21 mouse cellular contexts compared by ENCODE assay signal in genomic region chr15:79353690-79354305, GRCm38 (mm10). TPM values are rescaled to one million over a fixed set of nuclear protein-coding genes. Genes with fewer than 3 reads are reported as not detected.
DNase-seq lines count a peak whose midpoint lies in the region; ATAC-seq and TF ChIP-seq lines count a peak whose summit lies in the region.
"Had no signal": no experiment of that assay in that cellular context is flagged by ENCODE, and none has a peak within 500 bp of the region (broad histone marks: within the 10 kb centered on the region; RNA-seq: fewer than 3 reads in every experiment).

No protein-coding gene starts in this region.

- no peaks in the 10 kb centered on the region for H3K9me3 ChIP-seq in heart, embryonic 11.5 days (replicated peaks; ENCODE audit: control insufficient read depth, low read length)
- no peaks in the 10 kb centered on the region for H3K9me3 ChIP-seq in intestine, embryonic 16.5 days (ENCODE audit: control insufficient read depth, low read length)
- no peaks in the 10 kb centered on the region for H3K9me3 ChIP-seq in intestine, postnatal 0 days (ENCODE audit: control insufficient read depth)
- no peaks in the 10 kb centered on the region for H3K9me3 ChIP-seq in midbrain, embryonic 11.5 days (ENCODE audit: control insufficient read depth, low read length)
- no peaks in the 10 kb centered on the region for H3K9me3 ChIP-seq in midbrain, postnatal 0 days (ENCODE audit: low read length)
- H3K9me3 ChIP-seq in CH12.LX (replicated peaks; ENCODE audit: low read length): peaks cover 21% of the 10 kb centered on the region
- H3K9me3 ChIP-seq in kidney, embryonic 14.5 days (ENCODE audit: control insufficient read depth, low read length): no peaks in the 10 kb centered on the region

- peaks cover 25% of the 10 kb centered on the region for H3K79me2 ChIP-seq in CH12.LX (replicated peaks; ENCODE audit: control insufficient read depth, extremely low read depth, insufficient read depth, poor library complexity, severe bottlenecking)

- H3K4me1 ChIP-seq in heart, embryonic 11.5 days (ENCODE audit: control insufficient read depth, insufficient read depth, low read length): peaks cover 36% of the 10 kb centered on the region
- peaks cover 54% of the 10 kb centered on the region for H3K4me1 ChIP-seq in intestine, embryonic 16.5 days (ENCODE audit: control insufficient read depth, insufficient read depth, low read length)
- H3K4me1 ChIP-seq in intestine, postnatal 0 days (replicated peaks; ENCODE audit: control insufficient read depth, insufficient read depth, low read length): peaks cover 27% of the 10 kb centered on the region
- H3K4me1 ChIP-seq in midbrain, embryonic 11.5 days (ENCODE audit: control insufficient read depth, insufficient read depth, low read length): peaks cover 13% of the 10 kb centered on the region
- peaks cover 5% of the 10 kb centered on the region; the same call in 1 of the 2 replicates for H3K4me1 ChIP-seq in midbrain, postnatal 0 days (ENCODE audit: insufficient read depth, low read length)
- H3K4me1 ChIP-seq in CH12.LX (ENCODE audit: control insufficient read depth in 1 of 2, insufficient read depth in 2 of 2): peaks cover 37 to 73% of the 10 kb centered on the region in 2 experiments
- peaks cover 22% of the 10 kb centered on the region for H3K4me1 ChIP-seq in kidney, embryonic 14.5 days (ENCODE audit: control insufficient read depth, insufficient read depth, low read length)

- WGBS in heart, embryonic 11.5 days (ENCODE audit: insufficient replicate concordance): 81% methylated on average over 5 of the region's 5 CpGs
- WGBS in intestine, embryonic 16.5 days: 87% methylated on average over 5 of the region's 5 CpGs
- WGBS in intestine, postnatal 0 days: 76% methylated on average over 5 of the region's 5 CpGs
- WGBS in midbrain, embryonic 11.5 days: 90% methylated on average over 5 of the region's 5 CpGs
- WGBS in midbrain, postnatal 0 days: 91% methylated on average over 5 of the region's 5 CpGs
- WGBS in kidney, embryonic 14.5 days: 86% methylated on average over 5 of the region's 5 CpGs

- H3K9ac ChIP-seq in heart, embryonic 11.5 days (ENCODE audit: low read depth, low read length): no peak overlapping the region
- 0 out of 2 replicates have a peak overlapping the region, but pooled peaks have one; percentile 3 for H3K9ac ChIP-seq in intestine, embryonic 16.5 days (ENCODE audit: low read depth, low read length)
- no peak overlapping the region for H3K9ac ChIP-seq in intestine, postnatal 0 days (ENCODE audit: low read depth, low read length)
- no peak overlapping the region for H3K9ac ChIP-seq in midbrain, embryonic 11.5 days (ENCODE audit: low read length)
- no peak overlapping the region for H3K9ac ChIP-seq in midbrain, postnatal 0 days (replicated peaks; ENCODE audit: low read length, poor library complexity, severe bottlenecking)
- peak overlapping the region; percentile 22; the same call in 1 of the 2 replicates for H3K9ac ChIP-seq in CH12.LX (ENCODE audit: insufficient read depth, low read depth)
- H3K9ac ChIP-seq in kidney, embryonic 14.5 days (ENCODE audit: low read depth, low read length): no peak overlapping the region

- dilution Hi-C loops in CH12.LX (cut with MboI; ENCODE audit: extremely low pct_ligation_motif_present, extremely low pct_unique_long_range_greater_than_20kb, low sequenced_read_pairs): no loop called here

- DNase-seq in heart, adult 11 months: peak; percentile 90
- DNase-seq in midbrain, embryonic 11.5 days (ENCODE audit: low spot score, missing footprints): peak; percentile 56
- DNase-seq in midbrain, postnatal 0 days (ENCODE audit: low spot score): no peak
- no peak for DNase-seq in CH12.LX (ENCODE audit: extremely low read depth)
- DNase-seq: adrenal gland, adult 2 months; adrenal gland, adult 8-10 months; adrenal gland, postnatal 10 days; adrenal gland, postnatal 14 days; adrenal gland, postnatal 25 days; adrenal gland, postnatal 36 days; B cell, adult 2 months; cerebellum, adult 11 months; cerebellum, adult 11-12 months; cerebellum, adult 18-20 months had no signal

- H3K4me2 ChIP-seq in heart, embryonic 11.5 days: no peak overlapping the region
- H3K4me2 ChIP-seq in intestine, embryonic 16.5 days (ENCODE audit: low read depth, low read length): no peak overlapping the region
- H3K4me2 ChIP-seq in intestine, postnatal 0 days (replicated peaks; ENCODE audit: low read depth): no peak overlapping the region
- no peak overlapping the region for H3K4me2 ChIP-seq in midbrain, embryonic 11.5 days
- no peak overlapping the region for H3K4me2 ChIP-seq in midbrain, postnatal 0 days (ENCODE audit: low read depth, low read length, poor library complexity, severe bottlenecking)
- no peak overlapping the region for H3K4me2 ChIP-seq in CH12.LX (ENCODE audit: insufficient read depth, low read depth, poor library complexity, severe bottlenecking)
- no peak overlapping the region for H3K4me2 ChIP-seq in kidney, embryonic 14.5 days (replicated peaks; ENCODE audit: low read depth, low read length)

- TF ChIP-seq POLR2A in CH12.LX (IDR thresholded peaks at IDR 0.05; ENCODE audit: low read depth, low read length): no peak

- no peak overlapping the region for H3K4me3 ChIP-seq in heart, embryonic 11.5 days (ENCODE audit: low read depth, low read length)
- H3K4me3 ChIP-seq in intestine, embryonic 16.5 days (ENCODE audit: low read length): no peak overlapping the region
- H3K4me3 ChIP-seq in intestine, postnatal 0 days (ENCODE audit: low read depth, low read length): no peak overlapping the region
- no peak overlapping the region for H3K4me3 ChIP-seq in midbrain, embryonic 11.5 days (ENCODE audit: low read depth, low read length)
- no peak overlapping the region for H3K4me3 ChIP-seq in midbrain, postnatal 0 days (ENCODE audit: low read depth, low read length)
- no peak overlapping the region for H3K4me3 ChIP-seq in CH12.LX (replicated peaks in 1 of 3; ENCODE audit: low read depth in 2 of 3, low read length in 2 of 3, poor library complexity in 1 of 3)
- no peak overlapping the region for H3K4me3 ChIP-seq in kidney, embryonic 14.5 days (ENCODE audit: low read length)

- TF ChIP-seq CTCF in intestine, postnatal 0 days (IDR thresholded peaks at IDR 0.05; ENCODE audit: low read depth): no peak
- TF ChIP-seq CTCF in midbrain, postnatal 0 days (IDR thresholded peaks at IDR 0.05): no peak
- no peak for TF ChIP-seq CTCF in CH12.LX (conservative IDR thresholded peaks at IDR 0.05 in 1 of 2, IDR thresholded peaks at IDR 0.05 in 1 of 2; ENCODE audit: low read depth in 2 of 2, low read length in 2 of 2)

- TF ChIP-seq EP300 in CH12.LX (IDR thresholded peaks at IDR 0.05; ENCODE audit: low read length): no peak

- no peaks in the 10 kb centered on the region for H3K27me3 ChIP-seq in heart, embryonic 11.5 days (ENCODE audit: control insufficient read depth, insufficient read depth, low read length)
- no peaks in the 10 kb centered on the region for H3K27me3 ChIP-seq in intestine, embryonic 16.5 days (replicated peaks; ENCODE audit: control insufficient read depth, insufficient read depth, low read length)
- H3K27me3 ChIP-seq in intestine, postnatal 0 days (replicated peaks; ENCODE audit: control insufficient read depth, insufficient read depth, low read length): no peaks in the 10 kb centered on the region
- peaks cover 19% of the 10 kb centered on the region for H3K27me3 ChIP-seq in midbrain, embryonic 11.5 days (ENCODE audit: control insufficient read depth, insufficient read depth, low read length)
- H3K27me3 ChIP-seq in midbrain, postnatal 0 days (ENCODE audit: insufficient read depth, low read length): peaks cover 10% of the 10 kb centered on the region; the same call in 1 of the 2 replicates
- no peaks in the 10 kb centered on the region for H3K27me3 ChIP-seq in CH12.LX (replicated peaks)
- H3K27me3 ChIP-seq in kidney, embryonic 14.5 days (ENCODE audit: control insufficient read depth, insufficient read depth, low read length): no peaks in the 10 kb centered on the region
- H3K27me3 ChIP-seq: Patski had no signal

- H3K36me3 ChIP-seq in heart, embryonic 11.5 days (ENCODE audit: control insufficient read depth, insufficient read depth, low read length): no peaks in the 10 kb centered on the region
- H3K36me3 ChIP-seq in intestine, embryonic 16.5 days (ENCODE audit: control insufficient read depth, insufficient read depth, low read length): no peaks in the 10 kb centered on the region
- H3K36me3 ChIP-seq in intestine, postnatal 0 days (ENCODE audit: control insufficient read depth, insufficient read depth): no peaks in the 10 kb centered on the region; the same call in 1 of the 2 replicates
- H3K36me3 ChIP-seq in midbrain, embryonic 11.5 days (ENCODE audit: control insufficient read depth, insufficient read depth, low read length): no peaks in the 10 kb centered on the region
- H3K36me3 ChIP-seq in midbrain, postnatal 0 days (ENCODE audit: insufficient read depth, low read length): no peaks in the 10 kb centered on the region
- H3K36me3 ChIP-seq in CH12.LX (replicated peaks in 1 of 2; ENCODE audit: control insufficient read depth in 1 of 2, insufficient read depth in 1 of 2, low read length in 1 of 2): peaks cover 0 to 54% of the 10 kb centered on the region in 2 experiments
- no peaks in the 10 kb centered on the region for H3K36me3 ChIP-seq in kidney, embryonic 14.5 days (ENCODE audit: control insufficient read depth, insufficient read depth, low read length)

- ATAC-seq in heart, embryonic 11.5 days (replicated peaks; ENCODE audit: insufficient number of reproducible peaks, low FRiP score, low TSS enrichment): no peak
- no peak for ATAC-seq in intestine, embryonic 16.5 days
- ATAC-seq in intestine, postnatal 0 days: no peak
- ATAC-seq in midbrain, embryonic 11.5 days (ENCODE audit: low FRiP score): no peak
- no peak for ATAC-seq in midbrain, postnatal 0 days (ENCODE audit: low FRiP score)
- no peak for ATAC-seq in kidney, embryonic 14.5 days (ENCODE audit: low FRiP score, low TSS enrichment)
- ATAC-seq: activated CD4-positive, CD25-positive, alpha-beta regulatory T cell, adult 4 months; CD4-positive, CD25-positive, alpha-beta regulatory T cell, adult 4 months; Patski had no signal

- in situ Hi-C loops in CH12.LX (cut with MboI; ENCODE audit: low pct_ligation_motif_present, low pct_unique_long_range_greater_than_20kb, low sequenced_read_pairs): no loop called here

- H3K27ac ChIP-seq in heart, embryonic 11.5 days (ENCODE audit: low read depth, low read length): no peak overlapping the region
- peak overlapping the region; percentile 46; the same call in 1 of the 2 replicates for H3K27ac ChIP-seq in intestine, embryonic 16.5 days (ENCODE audit: low read length)
- H3K27ac ChIP-seq in intestine, postnatal 0 days (ENCODE audit: low read depth, low read length): no peak overlapping the region
- no peak overlapping the region for H3K27ac ChIP-seq in midbrain, embryonic 11.5 days (ENCODE audit: low read depth, low read length)
- no peak overlapping the region for H3K27ac ChIP-seq in midbrain, postnatal 0 days (ENCODE audit: low read depth, low read length)
- peak overlapping the region; percentile 58 for H3K27ac ChIP-seq in CH12.LX (ENCODE audit: insufficient read depth, low read depth)
- H3K27ac ChIP-seq in kidney, embryonic 14.5 days (ENCODE audit: low read depth, low read length): no peak overlapping the region

- no peak for TF ChIP-seq RAD21 in CH12.LX (IDR thresholded peaks at IDR 0.05; ENCODE audit: low read depth, low read length)

RNA-seq across cellular contexts. Expression of gene Maff, which starts 7.4 kb away (rescaled TPM):
- polyA plus RNA-seq in heart, embryonic 11.5 days (2014; fragmentation: Nextera tagmentation; extraction: Ambion mirVana): 3.0 and 3.3 TPM in 2 replicates
- polyA plus RNA-seq in intestine, embryonic 16.5 days (2015; fragmentation: Nextera tagmentation; extraction: Ambion mirVana): 6.0 and 7.1 TPM in 2 replicates
- polyA plus RNA-seq in intestine, postnatal 0 days (2015; fragmentation: Nextera tagmentation; extraction: Ambion mirVana): 6.6 and 8.8 TPM in 2 replicates
- polyA plus RNA-seq in midbrain, embryonic 11.5 days (2014; fragmentation: Nextera tagmentation; extraction: Ambion mirVana): 1.0 and 2.3 TPM in 2 replicates
- total RNA-seq in midbrain, postnatal 0 days (2014; rRNA removed): 4.0 and 5.4 TPM in 2 replicates
- 0.93 and 1.2 TPM in 2 replicates for polyA plus RNA-seq in midbrain, postnatal 0 days (2015; fragmentation: Nextera tagmentation; extraction: Ambion mirVana)
- total RNA-seq in CH12.LX (2012; rRNA removed): 9.3 and 15.4 TPM in 2 replicates
- 7.6 and 9.2 TPM in 2 replicates for total RNA-seq in CH12.LX (2014; rRNA removed)
- polyA plus RNA-seq in CH12.LX (2012; ENCODE audit: insufficient read length, low read depth): 9.7 and 10.5 TPM in 2 replicates
- 3.4 and 3.6 TPM in 2 replicates for polyA plus RNA-seq in kidney, embryonic 14.5 days (2014; fragmentation: Nextera tagmentation; extraction: Ambion mirVana)

RNA-seq across cellular contexts. Expression of gene Pla2g6, which starts 25.6 kb away (rescaled TPM):
- 11.6 and 12.9 TPM in 2 replicates for polyA plus RNA-seq in heart, embryonic 11.5 days (2014; fragmentation: Nextera tagmentation; extraction: Ambion mirVana)
- polyA plus RNA-seq in intestine, embryonic 16.5 days (2015; fragmentation: Nextera tagmentation; extraction: Ambion mirVana): 27.1 and 28.3 TPM in 2 replicates
- 17.4 and 22.1 TPM in 2 replicates for polyA plus RNA-seq in intestine, postnatal 0 days (2015; fragmentation: Nextera tagmentation; extraction: Ambion mirVana)
- 18.4 and 20.6 TPM in 2 replicates for polyA plus RNA-seq in midbrain, embryonic 11.5 days (2014; fragmentation: Nextera tagmentation; extraction: Ambion mirVana)
- 26.8 and 35.3 TPM in 2 replicates for total RNA-seq in midbrain, postnatal 0 days (2014; rRNA removed)
- polyA plus RNA-seq in midbrain, postnatal 0 days (2015; fragmentation: Nextera tagmentation; extraction: Ambion mirVana): 14.5 and 17.6 TPM in 2 replicates
- total RNA-seq in CH12.LX (2012; rRNA removed) (18.7 and 20.9 TPM in 2 replicates), CH12.LX (2014; rRNA removed) (9.1 and 9.3 TPM in 2 replicates)
- 12.7 and 14.8 TPM in 2 replicates for polyA plus RNA-seq in CH12.LX (2012; ENCODE audit: insufficient read length, low read depth)
- 10.9 and 17.0 TPM in 2 replicates for polyA plus RNA-seq in kidney, embryonic 14.5 days (2014; fragmentation: Nextera tagmentation; extraction: Ambion mirVana)

RNA-seq across cellular contexts. Expression of gene Tmem184b, which starts 49.6 kb away (rescaled TPM):
- polyA plus RNA-seq in heart, embryonic 11.5 days (2014; fragmentation: Nextera tagmentation; extraction: Ambion mirVana): 55.0 and 56.5 TPM in 2 replicates
- 43.6 and 46.4 TPM in 2 replicates for polyA plus RNA-seq in intestine, embryonic 16.5 days (2015; fragmentation: Nextera tagmentation; extraction: Ambion mirVana)
- polyA plus RNA-seq in intestine, postnatal 0 days (2015; fragmentation: Nextera tagmentation; extraction: Ambion mirVana): 32.7 and 34.1 TPM in 2 replicates
- 25.5 and 33.8 TPM in 2 replicates for polyA plus RNA-seq in midbrain, embryonic 11.5 days (2014; fragmentation: Nextera tagmentation; extraction: Ambion mirVana)
- total RNA-seq in midbrain, postnatal 0 days (2014; rRNA removed): 54.9 and 75.7 TPM in 2 replicates
- polyA plus RNA-seq in midbrain, postnatal 0 days (2015; fragmentation: Nextera tagmentation; extraction: Ambion mirVana): 30.1 and 33.3 TPM in 2 replicates
- total RNA-seq in CH12.LX (2012; rRNA removed): 18.9 and 21.1 TPM in 2 replicates
- 7.1 and 7.2 TPM in 2 replicates for total RNA-seq in CH12.LX (2014; rRNA removed)
- polyA plus RNA-seq in CH12.LX (2012; ENCODE audit: insufficient read length, low read depth): 38.0 and 42.7 TPM in 2 replicates
- polyA plus RNA-seq in kidney, embryonic 14.5 days (2014; fragmentation: Nextera tagmentation; extraction: Ambion mirVana): 45.8 and 63.1 TPM in 2 replicates

Comparison
In these comparisons a context has a peak if more than half of its experiments do, and no peak if none do; other contexts are left out.
1. DNase-seq: peak in heart, adult 11 months (single experiment) and midbrain, embryonic 11.5 days (single experiment); none in midbrain, postnatal 0 days (single experiment) and CH12.LX (single experiment).
2. H3K27ac ChIP-seq: peak in intestine, embryonic 16.5 days (single experiment) and CH12.LX (single experiment); none in heart, embryonic 11.5 days (single experiment), intestine, postnatal 0 days (single experiment), midbrain, embryonic 11.5 days (single experiment), midbrain, postnatal 0 days (single experiment) and kidney, embryonic 14.5 days (single experiment).
3. H3K9ac ChIP-seq: peak in intestine, embryonic 16.5 days (single experiment) and CH12.LX (single experiment); none in heart, embryonic 11.5 days (single experiment), intestine, postnatal 0 days (single experiment), midbrain, embryonic 11.5 days (single experiment), midbrain, postnatal 0 days (single experiment) and kidney, embryonic 14.5 days (single experiment).